Mouse (Mus musculus) frontal cortex, postnatal 14 days (tissue): ENCODE data around the gene Cttn.

Experiments used
- DNase-seq, 2 experiments: peaks; one replicate each; pipeline ENCODE4 v3.0.0; 2022; ENCODE audit warnings: low spot score in 2 of 2

The Cttn gene

GRCm38 (mm10) chr7:144391727-144392126 lies 79.1 kb downstream of the Cttn start:
- no peak for DNase-seq

- no peak for DNase-seq
Observed at GRCm38 (mm10) chr7:144390676-144391075, 80.1 kb downstream of the Cttn start.

GRCm38 (mm10) chr7:144389704-144390103 lies 81.1 kb downstream of the Cttn start:
- DNase-seq, result no peak

GRCm38 (mm10) chr7:144387537-144387936 lies 83.3 kb downstream of the Cttn start:
- no peak for DNase-seq
